Mouse (Mus musculus) liver, adult 2 months (tissue): ENCODE results near the gene Adad2. TPM values are rescaled to one million over a fixed set of nuclear protein-coding genes. Genes with fewer than 3 reads are reported as not detected.

Experiments used
- DNase-seq: peaks from one replicate; pipeline ENCODE4 v3.0.0-alpha.2; 2011; ENCODE audit warnings: low read depth, low spot score; ENCODE audit errors: extremely low read depth
- H3K27ac ChIP-seq: fragments of 200-500 bp; replicated peaks from 2 replicates; pipeline ENCODE4 v1.5.1; 2012; ENCODE audit warnings: low read depth, mild to moderate bottlenecking, control low read depth, inconsistent platforms, low read length; ENCODE audit not compliant: insufficient read depth
- H3K27me3 ChIP-seq: fragments of 200-500 bp; 2 replicates; pipeline ENCODE4 v1.6.1; 2012; ENCODE audit warnings: mild to moderate bottlenecking, moderate library complexity, low read length, inconsistent platforms; ENCODE audit not compliant: control insufficient read depth, insufficient read depth
- H3K36me3 ChIP-seq: fragments of 200-500 bp; 2 replicates; pipeline ENCODE4 v1.6.1; 2012; ENCODE audit warnings: low read length, inconsistent platforms; ENCODE audit not compliant: control insufficient read depth, insufficient read depth
- H3K4me1 ChIP-seq: fragments of 200-500 bp; 2 replicates; pipeline ENCODE4 v1.6.1; 2011; ENCODE audit warnings: low read length; ENCODE audit not compliant: control insufficient read depth, insufficient read depth
- H3K4me3 ChIP-seq: fragments of 200-500 bp; 2 replicates; pipeline ENCODE4 v1.5.1; 2011; ENCODE audit warnings: low read depth, mild to moderate bottlenecking, control low read depth, low read length, moderate library complexity; ENCODE audit not compliant: insufficient read depth
- H3K79me2 ChIP-seq: fragments of 200-500 bp; 2 replicates; pipeline ENCODE4 v1.6.1; 2012; ENCODE audit warnings: inconsistent platforms, mild to moderate bottlenecking, low read length, moderate library complexity; ENCODE audit not compliant: control insufficient read depth, insufficient read depth
- H3K9ac ChIP-seq: fragments of 200-500 bp; 2 replicates; pipeline ENCODE4 v1.6.1; 2012; ENCODE audit warnings: low read depth, mild to moderate bottlenecking, control low read depth, inconsistent platforms, low read length
- CTCF ChIP-seq: fragments of 200-500 bp; IDR thresholded peaks from 2 replicates; pipeline ENCODE4 v1.5.1; 2011; ENCODE audit warnings: low read depth, low read length, control low read depth
- POLR2A ChIP-seq: fragments of 200-500 bp; IDR thresholded peaks from 2 replicates; pipeline ENCODE4 v1.6.1; 2011; ENCODE audit warnings: low read length, control low read depth; ENCODE audit not compliant: insufficient read depth; ENCODE audit errors: extremely low read depth
- WGBS: fragments of 180-500 bp; shearing (Covaris S2); methylation state at CpG from one replicate; pipeline ENCODE4 v1.1.7; 2018; 5-methylcytosine and 5-hydroxymethylcytosine counted together
- polyA plus RNA-seq: library from polyadenylated mRNA; depleted of rRNA; stranded (reverse); fragments of >200 nt; gene quantifications from 2 replicates; pipeline ENCODE4 v1.2.3, GENCODE M21; 2012; rRNA removed
- total RNA-seq: library from RNA; depleted of rRNA; stranded (reverse); fragments of >200 nt; gene quantifications from 2 replicates; pipeline ENCODE4 v1.2.3, GENCODE M21; 2014; rRNA removed

Gene Adad2
- total RNA-seq (not detected in 2 replicates), polyA plus RNA-seq (not detected in 2 replicates)

- no peak for DNase-seq
- Histone ChIP-seq H3K27me3 (no peaks in the 10 kb centered on the region), H3K9ac (no peak within 1 kb of the TSS), H3K4me1 (peaks cover 4% of the 10 kb centered on the region), H3K27ac (no peak within 1 kb of the TSS), H3K36me3 (no peaks in the 10 kb centered on the region), H3K79me2 (no peaks in the 10 kb centered on the region), H3K4me3 (no peak within 1 kb of the TSS)
- 80% methylated on average over 26 of the region's 26 CpGs for WGBS
- TF ChIP-seq POLR2A = no peak
- no peak for TF ChIP-seq CTCF
These were observed at the start of gene Adad2 for GRCm38 (mm10) chr8:119612471-119612870. Gene Adad2 (plus strand): TSS chr8:119612747.

- H3K36me3 ChIP-seq = peaks cover 9% of the 10 kb centered on the region; the same call in 1 of the 2 replicates
These were observed 48.7 kb upstream of the Adad2 start for GRCm38 (mm10) chr8:119563849-119564251.

GRCm38 (mm10) chr8:119566367-119566766, 46.2 kb upstream of the Adad2 start:
- Histone ChIP-seq H3K27me3 (no peaks in the 10 kb centered on the region), H3K79me2 (peaks cover 4% of the 10 kb centered on the region; the same call in 1 of the 2 replicates), H3K9ac (no peak overlapping the region), H3K4me1 (no peaks in the 10 kb centered on the region), H3K4me3 (no peak overlapping the region), H3K36me3 (peaks cover 9% of the 10 kb centered on the region; the same call in 1 of the 2 replicates), H3K27ac (no peak overlapping the region)
- WGBS = 88% methylated on average over 11 of the region's 11 CpGs
- no peak for DNase-seq
- TF ChIP-seq CTCF = no peak

More at GRCm38 (mm10) chr8:119563849-119564251, 48.7 kb upstream of the Adad2 start:
- Histone ChIP-seq H3K9ac (no peak overlapping the region), H3K79me2 (no peaks in the 10 kb centered on the region), H3K27me3 (no peaks in the 10 kb centered on the region), H3K27ac (no peak overlapping the region), H3K4me1 (0 out of 2 replicates have a peak, but pooled peaks cover 4% of the 10 kb centered on the region), H3K4me3 (no peak overlapping the region)
- WGBS = 93% methylated on average over 14 of the region's 14 CpGs
- DNase-seq = no peak
- TF ChIP-seq POLR2A (no peak), CTCF (no peak)

- H3K9ac ChIP-seq = no peak overlapping the region
- peaks cover 12% of the 10 kb centered on the region; the same call in 1 of the 2 replicates for H3K79me2 ChIP-seq
- no peak for DNase-seq
- H3K36me3 ChIP-seq = peaks cover 6% of the 10 kb centered on the region; the same call in 1 of the 2 replicates
- H3K27ac ChIP-seq = no peak overlapping the region
- H3K27me3 ChIP-seq = no peaks in the 10 kb centered on the region
- TF ChIP-seq CTCF (no peak), POLR2A (no peak)
- H3K4me1 ChIP-seq = no peaks in the 10 kb centered on the region
- WGBS = 88% methylated on average over 9 of the region's 9 CpGs
- H3K4me3 ChIP-seq = no peak overlapping the region
These were observed 44.3 kb upstream of the Adad2 start for GRCm38 (mm10) chr8:119568251-119568650.

GRCm38 (mm10) chr8:119568951-119569350, 43.6 kb upstream of the Adad2 start:
- DNase-seq = no peak
- TF ChIP-seq POLR2A (no peak), CTCF (no peak)
- no peak overlapping the region for H3K9ac ChIP-seq

GRCm38 (mm10) chr8:119569881-119570280, 42.7 kb upstream of the Adad2 start:
- 69% methylated on average over 4 of the region's 4 CpGs for WGBS
- H3K4me3 ChIP-seq = no peak overlapping the region
- peaks cover 5% of the 10 kb centered on the region; the same call in 1 of the 2 replicates for H3K36me3 ChIP-seq
- H3K9ac ChIP-seq = no peak overlapping the region
- TF ChIP-seq CTCF = no peak
- no peak for TF ChIP-seq POLR2A
- H3K79me2 ChIP-seq = peaks cover 15% of the 10 kb centered on the region; the same call in 1 of the 2 replicates
- peaks cover 6% of the 10 kb centered on the region for H3K4me1 ChIP-seq
- DNase-seq = no peak
- H3K27ac ChIP-seq = no peak overlapping the region
- H3K27me3 ChIP-seq = no peaks in the 10 kb centered on the region

More at GRCm38 (mm10) chr8:119568951-119569350, 43.6 kb upstream of the Adad2 start:
- 88% methylated on average over 7 of the region's 7 CpGs for WGBS
- H3K27ac ChIP-seq = no peak overlapping the region
- H3K27me3 ChIP-seq = no peaks in the 10 kb centered on the region
- peaks cover 12% of the 10 kb centered on the region; the same call in 1 of the 2 replicates for H3K79me2 ChIP-seq
- peaks cover 5% of the 10 kb centered on the region; the same call in 1 of the 2 replicates for H3K36me3 ChIP-seq
- no peak overlapping the region for H3K4me3 ChIP-seq
- 0 out of 2 replicates have a peak, but pooled peaks cover under 1% of the 10 kb centered on the region for H3K4me1 ChIP-seq
